Mouse (Mus musculus): ENCODE data around the gene Mybph. TPM values are rescaled to one million over a fixed set of nuclear protein-coding genes. Genes with fewer than 3 reads are reported as not detected.

Gene Mybph
- polyA plus RNA-seq, 1 experiment, result 1.0 TPM

DNA sequence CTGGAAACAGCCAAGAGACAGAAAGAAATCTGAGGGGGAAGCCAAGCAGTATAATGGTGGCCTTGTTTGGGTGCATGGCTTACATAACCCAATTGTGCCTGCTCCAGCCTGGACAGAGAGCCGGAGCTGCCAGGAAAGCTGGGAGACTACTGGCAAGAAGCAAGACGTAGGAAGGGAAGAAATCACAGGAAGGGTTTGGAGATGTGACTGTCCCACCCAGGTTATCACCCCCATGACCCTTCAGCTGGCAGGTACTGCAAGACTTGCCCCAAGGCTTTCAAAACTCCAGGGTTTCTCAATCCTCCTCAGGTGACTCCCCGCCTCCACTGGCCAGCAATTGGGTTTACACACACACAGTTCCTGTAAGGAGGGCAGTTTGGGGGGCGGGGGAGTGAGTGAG is 11.2 kb upstream of the Mybph start, which contains the start of gene Chil1:
Gene Chil1 (plus strand): TSS at position 152 of the 400 bp plus-strand sequence.
- no peak for DNase-seq (ENCODE audit: extremely low spot score in 1 of 2, low spot score in 1 of 2)

GRCm38 (mm10) chr1:134184089-134184488 is 9.2 kb upstream of the Mybph start:
- DNase-seq (ENCODE audit: extremely low spot score in 1 of 2, low spot score in 1 of 2), result no peak

DNA sequence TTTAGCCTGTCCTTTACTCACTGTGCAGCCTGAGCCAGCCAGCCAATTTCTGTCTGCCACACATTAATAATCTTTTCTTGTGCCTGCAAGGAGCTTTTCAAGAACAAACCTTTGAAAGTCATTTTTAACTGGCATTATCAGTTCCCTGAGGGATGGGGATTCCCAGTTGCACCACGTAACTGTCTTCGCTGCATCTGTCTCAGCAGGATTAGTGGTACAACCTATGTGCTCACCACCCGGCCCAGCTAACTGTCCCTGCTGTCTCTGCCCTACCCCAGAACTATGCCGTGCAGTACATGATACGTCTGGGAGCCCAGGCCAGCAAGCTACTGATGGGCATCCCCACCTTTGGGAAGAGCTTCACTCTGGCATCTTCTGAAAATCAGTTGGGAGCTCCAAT is 5.0 kb upstream of the Mybph start:
- DNase-seq (ENCODE audit: extremely low spot score in 1 of 2, low spot score in 1 of 2), result no peak

DNA sequence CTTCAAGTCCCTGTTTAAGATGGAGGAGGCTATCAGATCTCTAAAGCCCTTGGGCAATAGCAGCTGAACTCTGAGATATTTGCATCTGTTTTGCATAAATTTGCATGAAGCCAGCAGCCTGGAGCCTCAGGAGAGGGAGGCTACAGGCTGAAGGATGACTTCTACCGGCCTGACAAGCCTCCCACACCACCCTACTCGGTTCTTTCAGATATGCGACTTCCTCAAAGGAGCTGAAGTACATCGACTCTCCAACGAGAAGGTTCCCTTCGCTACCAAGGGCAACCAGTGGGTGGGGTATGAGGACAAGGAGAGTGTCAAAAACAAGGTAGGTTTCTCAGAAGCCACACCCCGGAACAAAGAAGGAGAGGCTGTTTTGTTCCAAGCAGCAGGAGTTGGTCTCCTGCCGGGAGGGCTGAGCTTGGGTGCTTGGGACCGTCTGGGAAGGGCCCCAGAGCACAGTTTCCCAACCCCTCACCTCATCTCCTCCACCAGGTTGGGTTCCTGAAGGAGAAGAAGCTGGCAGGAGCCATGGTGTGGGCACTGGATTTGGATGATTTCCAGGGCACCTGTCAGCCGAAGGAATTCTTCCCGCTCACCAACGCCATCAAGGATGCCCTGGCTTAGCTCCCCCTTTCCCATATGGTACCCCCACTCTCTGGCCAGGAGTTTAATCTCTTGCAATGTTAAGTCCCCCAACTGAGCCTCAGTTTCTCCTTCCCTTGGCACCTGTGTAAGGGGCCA is 4.1 kb upstream of the Mybph start:
- DNase-seq (ENCODE audit: extremely low spot score in 1 of 2, low spot score in 1 of 2), result peak in 1 of 2 experiments; percentile 68

GRCm38 (mm10) chr1:134191192-134191591 is 2.1 kb upstream of the Mybph start:
- DNase-seq (ENCODE audit: extremely low spot score in 1 of 2, low spot score in 1 of 2), result no peak

DNA sequence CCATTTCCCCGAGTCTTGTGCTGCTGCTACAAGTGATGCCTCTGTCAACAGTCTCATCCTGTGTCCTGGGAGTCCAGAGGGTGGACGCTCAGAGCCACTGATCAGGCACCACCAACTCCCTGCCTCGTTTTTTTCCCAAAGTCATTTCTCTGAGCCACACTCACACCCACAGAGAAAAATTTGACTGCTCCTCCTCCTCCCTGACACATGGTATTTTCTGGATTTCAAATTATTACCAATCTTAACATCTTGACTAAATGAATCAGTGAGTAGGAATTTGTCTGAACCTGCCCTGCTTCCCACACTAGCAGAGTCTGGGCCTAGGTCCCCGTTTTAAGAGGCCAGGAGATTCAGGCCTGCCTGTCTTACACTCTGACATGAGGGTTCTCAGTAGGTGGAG is 1.2 kb upstream of the Mybph start:
- DNase-seq (ENCODE audit: extremely low spot score in 1 of 2, low spot score in 1 of 2), result no peak

DNA sequence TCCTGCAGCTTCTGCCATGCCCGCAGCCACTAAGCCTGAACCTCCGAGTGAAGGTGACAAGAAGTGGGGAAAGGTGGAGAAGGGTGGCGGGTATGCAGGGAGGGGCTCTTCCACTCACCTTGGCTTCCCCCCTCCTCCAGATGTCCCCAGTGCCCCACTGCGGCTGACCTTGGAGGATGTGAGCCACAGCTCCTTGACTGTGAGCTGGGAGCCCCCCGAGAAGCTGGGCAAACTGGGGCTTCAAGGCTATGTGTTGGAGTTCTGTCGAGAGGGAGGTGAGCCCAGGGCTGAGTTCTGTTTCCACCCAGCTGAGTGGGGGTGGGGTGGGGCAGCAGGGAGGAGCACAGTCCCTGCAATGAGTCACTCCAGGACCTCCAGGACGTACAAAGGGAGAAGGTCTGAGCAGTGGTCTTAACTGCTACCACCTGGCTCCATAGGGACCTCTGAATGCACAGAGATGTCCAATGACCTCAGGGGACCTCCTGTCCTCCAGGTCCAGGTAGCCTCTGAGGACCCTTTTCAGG is 488 bp downstream of the Mybph start:
- no peak for DNase-seq (ENCODE audit: extremely low spot score in 1 of 2, low spot score in 1 of 2)

DNA sequence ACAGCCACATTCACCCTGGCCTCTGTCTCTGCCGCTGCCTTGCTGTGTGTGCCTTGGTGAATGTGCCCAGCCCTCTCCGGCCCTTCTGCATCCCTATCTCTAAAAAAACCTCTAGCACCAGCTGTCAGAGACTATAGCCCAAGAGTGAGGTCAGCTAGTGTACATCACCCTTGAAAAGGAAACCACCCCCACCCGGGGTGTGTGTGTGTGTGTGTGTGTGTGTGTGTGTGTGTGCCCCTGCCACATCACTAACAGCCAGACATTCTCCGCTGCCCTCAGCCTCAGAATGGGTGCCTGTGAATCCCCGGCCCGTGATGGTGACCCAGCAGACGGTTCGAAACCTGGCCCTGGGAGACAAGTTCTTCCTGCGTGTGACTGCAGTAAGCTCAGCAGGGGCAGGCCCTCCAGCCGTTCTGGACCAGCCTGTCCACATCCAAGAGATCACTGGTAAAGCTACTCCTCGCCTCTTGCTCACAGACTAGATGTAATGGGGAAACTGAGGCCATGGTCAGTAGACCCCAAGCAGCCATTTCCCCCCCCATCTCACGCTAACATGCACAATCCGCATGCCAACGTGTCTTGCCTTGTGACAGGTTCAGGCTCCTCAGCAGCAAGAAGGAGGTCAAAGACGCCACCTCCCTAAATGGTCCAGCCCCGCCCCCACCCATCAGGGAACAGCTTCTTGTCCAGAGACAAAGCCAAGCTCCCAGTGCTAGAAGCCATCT is 1.2 kb downstream of the Mybph start:
- DNase-seq (ENCODE audit: extremely low spot score in 1 of 2, low spot score in 1 of 2), result no peak

DNA sequence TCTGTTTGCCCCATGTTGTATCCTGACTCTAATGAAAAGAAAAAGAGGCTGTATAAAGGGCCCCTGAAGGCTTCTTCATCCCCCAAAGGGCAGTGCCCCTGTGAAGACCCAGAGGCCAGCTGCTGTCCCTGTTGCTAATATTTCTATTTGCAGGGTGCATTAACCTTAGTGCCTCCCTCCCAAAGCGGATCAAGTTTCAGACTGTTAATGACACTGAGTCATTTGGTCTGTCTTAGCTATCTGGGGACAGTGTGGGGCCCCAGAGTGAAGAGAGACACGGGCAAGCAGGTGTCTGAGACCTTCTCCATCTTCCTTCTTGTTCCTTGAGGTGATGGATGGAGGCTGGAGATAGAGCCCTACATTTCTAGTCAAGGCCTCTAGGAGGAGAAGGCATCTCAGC is 1.9 kb downstream of the Mybph start:
- DNase-seq (ENCODE audit: extremely low spot score in 1 of 2, low spot score in 1 of 2), result no peak

- peak in 1 of 2 experiments; percentile 71 for DNase-seq (ENCODE audit: extremely low spot score in 1 of 2, low spot score in 1 of 2)
These were observed 2.3 kb downstream of the Mybph start for GRCm38 (mm10) chr1:134195571-134195970.

GRCm38 (mm10) chr1:134195979-134196378 is 2.7 kb downstream of the Mybph start:
- DNase-seq (ENCODE audit: extremely low spot score in 1 of 2, low spot score in 1 of 2), result no peak

- DNase-seq (ENCODE audit: extremely low spot score in 1 of 2, low spot score in 1 of 2), result peak; percentile 63 to 88
These were observed 3.1 kb downstream of the Mybph start for GRCm38 (mm10) chr1:134196386-134196785.

DNA sequence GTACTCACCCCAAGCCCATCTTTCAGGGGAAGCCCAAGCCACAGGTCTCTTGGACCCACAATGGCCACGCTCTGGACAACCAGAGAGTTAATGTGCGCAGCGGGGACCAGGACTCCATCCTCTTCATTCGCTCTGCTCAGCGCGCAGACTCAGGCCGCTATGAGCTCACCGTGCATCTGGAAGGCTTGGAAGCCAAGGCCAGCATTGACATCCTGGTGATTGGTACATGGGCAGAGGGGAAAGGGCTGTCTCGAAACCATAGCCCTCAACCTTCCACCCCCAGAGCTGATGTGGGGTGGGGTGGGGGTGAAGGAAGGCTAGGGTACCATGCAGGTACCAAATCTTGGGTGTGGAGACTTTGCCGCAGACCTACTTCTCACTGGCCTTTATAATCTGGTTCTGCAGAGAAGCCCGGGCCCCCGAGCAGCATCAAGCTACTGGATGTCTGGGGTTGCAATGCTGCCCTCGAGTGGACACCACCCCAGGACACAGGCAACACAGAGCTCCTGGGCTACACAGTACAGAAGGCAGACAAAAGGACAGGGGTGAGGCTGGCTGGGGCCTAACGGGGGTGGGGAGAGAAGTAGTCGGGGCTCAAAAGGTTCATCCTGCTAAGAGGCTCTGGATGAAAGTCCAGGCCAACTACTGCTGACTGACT is 4.2 kb downstream of the Mybph start:
- DNase-seq (ENCODE audit: extremely low spot score in 1 of 2, low spot score in 1 of 2), result no peak

GRCm38 (mm10) chr1:134198197-134198995 is 5.1 kb downstream of the Mybph start:
- no peak for DNase-seq (ENCODE audit: extremely low spot score in 1 of 2, low spot score in 1 of 2)

- DNase-seq (ENCODE audit: extremely low spot score in 1 of 2, low spot score in 1 of 2), result no peak
These were observed 7.2 kb downstream of the Mybph start for GRCm38 (mm10) chr1:134200481-134200880.

- DNase-seq (ENCODE audit: extremely low spot score in 1 of 2, low spot score in 1 of 2), result peak in 1 of 2 experiments; percentile 63
These were observed 7.9 kb downstream of the Mybph start for GRCm38 (mm10) chr1:134200998-134201686.

- peak in 1 of 2 experiments; percentile 68 for DNase-seq (ENCODE audit: extremely low spot score in 1 of 2, low spot score in 1 of 2)
These were observed 8.6 kb downstream of the Mybph start for GRCm38 (mm10) chr1:134201751-134202420.

DNA sequence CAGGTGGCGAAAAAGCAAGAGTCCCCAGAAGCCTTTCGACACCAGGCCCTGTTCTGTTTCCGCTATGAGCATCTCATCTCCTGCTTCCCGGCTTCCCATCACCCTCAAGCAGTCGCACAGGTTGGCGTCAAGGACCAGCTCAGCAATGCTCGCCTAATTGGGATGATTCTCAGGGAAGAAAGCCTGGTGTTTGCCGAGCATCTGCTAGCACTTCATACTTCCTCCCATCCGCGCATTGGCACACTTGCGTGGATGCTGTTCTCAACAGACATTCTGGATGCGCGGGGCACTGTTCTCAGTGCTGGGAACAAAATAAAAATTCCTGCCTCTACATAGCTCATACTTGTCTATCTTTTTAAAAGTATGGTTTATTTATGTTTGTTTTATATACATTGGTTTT is 11.0 kb downstream of the Mybph start:
- peak in 1 of 2 experiments; percentile 76 for DNase-seq (ENCODE audit: extremely low spot score in 1 of 2, low spot score in 1 of 2)

- DNase-seq (ENCODE audit: extremely low spot score in 1 of 2, low spot score in 1 of 2), result no peak
These were observed 12.2 kb downstream of the Mybph start for GRCm38 (mm10) chr1:134205296-134206018.
